7 mouse cellular contexts compared by ENCODE assay signal in the genomic region with DNA sequence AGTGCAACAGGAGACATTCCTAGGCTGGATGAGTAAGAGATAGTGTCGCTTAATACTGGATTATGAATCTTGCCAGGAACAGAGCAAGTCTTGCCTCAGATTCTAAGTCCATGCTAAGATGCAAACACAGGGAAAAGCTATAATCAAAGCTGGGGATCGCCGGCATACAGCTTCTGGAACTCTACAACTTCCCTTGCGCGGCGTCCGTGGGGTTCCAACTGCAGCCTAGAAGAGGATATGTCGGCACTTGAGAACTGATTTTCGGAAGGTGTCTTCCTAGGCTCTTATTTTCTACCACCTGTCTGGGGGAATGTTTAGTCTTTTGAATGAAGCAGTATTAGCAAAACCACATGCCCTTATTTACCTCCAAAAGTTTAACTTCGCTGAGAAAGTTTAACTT. TPM values are rescaled to one million over a fixed set of nuclear protein-coding genes. Genes with fewer than 3 reads are reported as not detected.
A peak's percentile ranks its signal among the peaks of the same experiment; 100 is the strongest.
DNase-seq lines count a peak whose midpoint lies in the region; ATAC-seq and TF ChIP-seq lines count a peak whose summit lies in the region.

No protein-coding gene starts in this region.

- no peak for TF ChIP-seq EP300 in CH12.LX (IDR thresholded peaks at IDR 0.05; ENCODE audit: low read length)

- no peak for TF ChIP-seq RAD21 in CH12.LX (IDR thresholded peaks at IDR 0.05; ENCODE audit: low read depth, low read length)

- H3K36me3 ChIP-seq in CH12.LX (replicated peaks in 1 of 2; ENCODE audit: control insufficient read depth in 1 of 2, insufficient read depth in 1 of 2, low read length in 1 of 2): peaks cover 5 to 12% of the 10 kb centered on the region in 2 experiments
- H3K36me3 ChIP-seq in E14TG2a.4 (ENCODE audit: insufficient read depth, low read length): peaks cover 13% of the 10 kb centered on the region
- H3K36me3 ChIP-seq in hindbrain, embryonic 10.5 days: no peaks in the 10 kb centered on the region
- H3K36me3 ChIP-seq in liver, embryonic 11.5 days (ENCODE audit: control insufficient read depth, insufficient read depth, low read length): no peaks in the 10 kb centered on the region

- DNase-seq in CH12.LX (ENCODE audit: extremely low read depth): no peak
- DNase-seq in hindbrain, embryonic 10.5 days (ENCODE audit: low spot score): no peak
- DNase-seq in liver, embryonic 11.5 days (ENCODE audit: low spot score): no peak
- DNase-seq in right cerebral cortex, postnatal 36 days (ENCODE audit: low spot score in 2 of 2): no peak
- DNase-seq in adrenal gland, postnatal 10 days: no peak
- DNase-seq in lung, postnatal 14 days: no peak

- TF ChIP-seq CTCF in CH12.LX (conservative IDR thresholded peaks at IDR 0.05 in 1 of 2, IDR thresholded peaks at IDR 0.05 in 1 of 2; ENCODE audit: low read depth in 2 of 2, low read length in 2 of 2) (no peak), E14TG2a.4 (conservative IDR thresholded peaks at IDR 0.05; ENCODE audit: low read length) (no peak)

- H3K4me3 ChIP-seq in CH12.LX (replicated peaks in 1 of 3; ENCODE audit: low read depth in 2 of 3, low read length in 2 of 3, poor library complexity in 1 of 3) (peak overlapping the region in 2 of 3 experiments; percentile 71 to 83), E14TG2a.4 (replicated peaks; ENCODE audit: low read length) (peak overlapping the region; percentile 99)
- peak overlapping the region; percentile 86 for H3K4me3 ChIP-seq in hindbrain, embryonic 10.5 days
- peak overlapping the region; percentile 88 for H3K4me3 ChIP-seq in liver, embryonic 11.5 days (ENCODE audit: low read depth, low read length)

- no peak overlapping the region for H3K27ac ChIP-seq in CH12.LX (ENCODE audit: insufficient read depth, low read depth)
- no peak overlapping the region for H3K27ac ChIP-seq in hindbrain, embryonic 10.5 days
- H3K27ac ChIP-seq in liver, embryonic 11.5 days (ENCODE audit: low read depth, low read length): no peak overlapping the region

- H3K4me1 ChIP-seq in CH12.LX (ENCODE audit: control insufficient read depth in 1 of 2, insufficient read depth in 2 of 2): peaks cover 0 to 31% of the 10 kb centered on the region in 2 experiments; a peak in 2 of 4 replicates
- H3K4me1 ChIP-seq in E14TG2a.4 (replicated peaks; ENCODE audit: low read depth, low read length): peaks cover 23% of the 10 kb centered on the region
- peaks cover 24% of the 10 kb centered on the region for H3K4me1 ChIP-seq in hindbrain, embryonic 10.5 days (replicated peaks)
- peaks cover 16% of the 10 kb centered on the region for H3K4me1 ChIP-seq in liver, embryonic 11.5 days (replicated peaks; ENCODE audit: control insufficient read depth, insufficient read depth, low read length)

- H3K4me2 ChIP-seq in CH12.LX (ENCODE audit: insufficient read depth, low read depth, poor library complexity, severe bottlenecking): peak overlapping the region; percentile 91; the same call in 1 of the 2 replicates
- peak overlapping the region; percentile 82 for H3K4me2 ChIP-seq in liver, embryonic 11.5 days

- no peak for TF ChIP-seq POLR2A in CH12.LX (IDR thresholded peaks at IDR 0.05; ENCODE audit: low read depth, low read length)

- H3K79me2 ChIP-seq in CH12.LX (replicated peaks; ENCODE audit: control insufficient read depth, extremely low read depth, insufficient read depth, poor library complexity, severe bottlenecking): peaks cover 19% of the 10 kb centered on the region

- H3K27me3 ChIP-seq in CH12.LX (replicated peaks): peaks cover 6% of the 10 kb centered on the region
- H3K27me3 ChIP-seq in E14TG2a.4 (ENCODE audit: insufficient read depth, low read length): peaks cover 8% of the 10 kb centered on the region; the same call in 1 of the 2 replicates
- no peaks in the 10 kb centered on the region for H3K27me3 ChIP-seq in hindbrain, embryonic 10.5 days (ENCODE audit: insufficient read depth, poor library complexity, severe bottlenecking)
- no peaks in the 10 kb centered on the region for H3K27me3 ChIP-seq in liver, embryonic 11.5 days (replicated peaks; ENCODE audit: control insufficient read depth, insufficient read depth, low read length)

- in situ Hi-C loops in CH12.LX (cut with MboI; ENCODE audit: low pct_ligation_motif_present, low pct_unique_long_range_greater_than_20kb, low sequenced_read_pairs): no loop called here

- H3K9ac ChIP-seq in CH12.LX (ENCODE audit: insufficient read depth, low read depth): no peak overlapping the region
- peak overlapping the region; percentile 70; the same call in 1 of the 2 replicates for H3K9ac ChIP-seq in liver, embryonic 11.5 days (ENCODE audit: low read depth, low read length)

- ATAC-seq in liver, embryonic 11.5 days (replicated peaks; ENCODE audit: low FRiP score): no peak

- dilution Hi-C loops in CH12.LX (cut with MboI; ENCODE audit: extremely low pct_ligation_motif_present, extremely low pct_unique_long_range_greater_than_20kb, low sequenced_read_pairs): no loop called here

- 47% methylated on average over 10 of the region's 10 CpGs for WGBS in hindbrain, embryonic 10.5 days
- WGBS in liver, embryonic 11.5 days: 44% methylated on average over 10 of the region's 10 CpGs

- H3K9me3 ChIP-seq in CH12.LX (replicated peaks; ENCODE audit: low read length): no peaks in the 10 kb centered on the region
- H3K9me3 ChIP-seq in E14TG2a.4 (ENCODE audit: low read length): no peaks in the 10 kb centered on the region
- no peaks in the 10 kb centered on the region for H3K9me3 ChIP-seq in hindbrain, embryonic 10.5 days
- H3K9me3 ChIP-seq in liver, embryonic 11.5 days (ENCODE audit: control insufficient read depth, low read length): no peaks in the 10 kb centered on the region

TF ChIP-seq in CH12.LX, 34 proteins besides CTCF, POLR2A, EP300 and RAD21:
- TF ChIP-seq IRF4 (IDR thresholded peaks at IDR 0.05; ENCODE audit: low read depth, low read length) (no peak), JUN (IDR thresholded peaks at IDR 0.05; ENCODE audit: insufficient read depth, low read depth, low read length) (no peak)

RNA-seq across cellular contexts. Expression of a gene that starts 0.9 kb away (rescaled TPM):
- 2.1 and 2.2 TPM in 2 replicates for total RNA-seq in CH12.LX (2012; rRNA removed)
- total RNA-seq in CH12.LX (2014; rRNA removed): 4.2 and 4.6 TPM in 2 replicates
- 1.6 and 1.9 TPM in 2 replicates for polyA plus RNA-seq in CH12.LX (2012; ENCODE audit: insufficient read length, low read depth)
- polyA plus RNA-seq in hindbrain, embryonic 10.5 days (2016; fragmentation: Nextera tagmentation; extraction: Ambion mirVana): 15.6 and 16.4 TPM in 2 replicates
- 21.5 and 25.7 TPM in 2 replicates for polyA plus RNA-seq in liver, embryonic 11.5 days (2014; fragmentation: Nextera tagmentation; extraction: Ambion mirVana)
- total RNA-seq in adrenal gland, postnatal 10 days (2021): 100 to 1,000 TPM; 230 to 234 TPM

RNA-seq across cellular contexts. Expression of a gene that starts 1.3 kb away (rescaled TPM):
- total RNA-seq in CH12.LX (2012; rRNA removed) (5.9 and 6.8 TPM in 2 replicates), CH12.LX (2014; rRNA removed) (16.2 and 17.0 TPM in 2 replicates)
- 8.7 and 10.5 TPM in 2 replicates for polyA plus RNA-seq in CH12.LX (2012; ENCODE audit: insufficient read length, low read depth)
- 30.4 and 30.8 TPM in 2 replicates for polyA plus RNA-seq in hindbrain, embryonic 10.5 days (2016; fragmentation: Nextera tagmentation; extraction: Ambion mirVana)
- 20.2 and 21.7 TPM in 2 replicates for polyA plus RNA-seq in liver, embryonic 11.5 days (2014; fragmentation: Nextera tagmentation; extraction: Ambion mirVana)
- 10 to 100 TPM; 10.9 to 11.2 TPM for total RNA-seq in adrenal gland, postnatal 10 days (2021)

RNA-seq across cellular contexts. Expression of a gene that starts 32.9 kb away (rescaled TPM):
- total RNA-seq in CH12.LX (2012; rRNA removed) (14.6 and 17.9 TPM in 2 replicates), CH12.LX (2014; rRNA removed) (16.3 and 19.7 TPM in 2 replicates)
- 13.6 and 19.5 TPM in 2 replicates for polyA plus RNA-seq in CH12.LX (2012; ENCODE audit: insufficient read length, low read depth)
- polyA plus RNA-seq in hindbrain, embryonic 10.5 days (2016; fragmentation: Nextera tagmentation; extraction: Ambion mirVana): 23.3 and 24.1 TPM in 2 replicates
- polyA plus RNA-seq in liver, embryonic 11.5 days (2014; fragmentation: Nextera tagmentation; extraction: Ambion mirVana): 20.9 and 25.6 TPM in 2 replicates
- total RNA-seq in adrenal gland, postnatal 10 days (2021): 10 to 100 TPM; 13.9 to 14.7 TPM

RNA-seq across cellular contexts. Expression of a gene that starts 41.0 kb away (rescaled TPM):
- total RNA-seq in CH12.LX (2012; rRNA removed) (0.29 and 0.34 TPM in 2 replicates), CH12.LX (2014; rRNA removed) (0.24 and 0.46 TPM in 2 replicates)
- polyA plus RNA-seq in CH12.LX (2012; ENCODE audit: insufficient read length, low read depth): 0.20 and 0.41 TPM in 2 replicates
- 0.68 and 1.0 TPM in 2 replicates for polyA plus RNA-seq in hindbrain, embryonic 10.5 days (2016; fragmentation: Nextera tagmentation; extraction: Ambion mirVana)
- 1.0 TPM in 2 replicates for polyA plus RNA-seq in liver, embryonic 11.5 days (2014; fragmentation: Nextera tagmentation; extraction: Ambion mirVana)
- total RNA-seq in adrenal gland, postnatal 10 days (2021): 1 to 10 TPM; 5.7 to 8.4 TPM

RNA-seq across cellular contexts. Expression of a gene that starts 41.1 kb away (rescaled TPM):
- total RNA-seq in CH12.LX (2012; rRNA removed): 5.2 and 5.7 TPM in 2 replicates
- 5.3 and 5.8 TPM in 2 replicates for total RNA-seq in CH12.LX (2014; rRNA removed)
- polyA plus RNA-seq in CH12.LX (2012; ENCODE audit: insufficient read length, low read depth): 4.2 and 6.0 TPM in 2 replicates
- 7.6 and 8.6 TPM in 2 replicates for polyA plus RNA-seq in hindbrain, embryonic 10.5 days (2016; fragmentation: Nextera tagmentation; extraction: Ambion mirVana)
- polyA plus RNA-seq in liver, embryonic 11.5 days (2014; fragmentation: Nextera tagmentation; extraction: Ambion mirVana): 14.0 and 14.1 TPM in 2 replicates
- total RNA-seq in adrenal gland, postnatal 10 days (2021): 10 to 100 TPM; 66.3 to 74.5 TPM
